Mouse (Mus musculus): ENCODE results near the gene Ist1. TPM values are rescaled to one million over a fixed set of nuclear protein-coding genes. Genes with fewer than 3 reads are reported as not detected.

The Ist1 gene
- total RNA-seq, 2 experiments from 2014 or later, result 71.9 to 78.1 TPM

- no peak for DNase-seq
Measured at GRCm38 (mm10) chr8:109682120-109682519, 10.9 kb downstream of the Ist1 start.

GRCm38 (mm10) chr8:109681535-109681934 is 11.5 kb downstream of the Ist1 start:
- DNase-seq, result no peak

- no peak for DNase-seq
Measured at GRCm38 (mm10) chr8:109675896-109676643, 17.0 kb downstream of the Ist1 start.

- DNase-seq, result no peak
Measured at GRCm38 (mm10) chr8:109673596-109673995, 19.5 kb downstream of the Ist1 start.

GRCm38 (mm10) chr8:109672656-109673055 is 20.4 kb downstream of the Ist1 start:
- DNase-seq, result no peak

GRCm38 (mm10) chr8:109666616-109667015 is 26.4 kb downstream of the Ist1 start:
- no peak for DNase-seq

- DNase-seq, result no peak
Measured at GRCm38 (mm10) chr8:109662328-109662727, 30.7 kb downstream of the Ist1 start.

- DNase-seq, result no peak
Measured at GRCm38 (mm10) chr8:109656860-109657259, 36.2 kb downstream of the Ist1 start.

- DNase-seq, result no peak
Measured at GRCm38 (mm10) chr8:109650801-109651200, 42.3 kb downstream of the Ist1 start.

- DNase-seq, result no peak
Measured at GRCm38 (mm10) chr8:109648469-109648868, 44.6 kb downstream of the Ist1 start.

GRCm38 (mm10) chr8:109647331-109647730 is 45.7 kb downstream of the Ist1 start:
- no peak for DNase-seq

- no peak for DNase-seq
Measured at GRCm38 (mm10) chr8:109641236-109641635, 51.8 kb downstream of the Ist1 start.

GRCm38 (mm10) chr8:109640410-109640809 is 52.6 kb downstream of the Ist1 start:
- no peak for DNase-seq

- DNase-seq, result no peak
Measured at GRCm38 (mm10) chr8:109638851-109639250, 54.2 kb downstream of the Ist1 start.

- DNase-seq, result no peak
Measured at GRCm38 (mm10) chr8:109635146-109635545, 57.9 kb downstream of the Ist1 start.

- DNase-seq, result no peak
Measured at GRCm38 (mm10) chr8:109632498-109632897, 60.6 kb downstream of the Ist1 start.

- DNase-seq, result no peak
Measured at GRCm38 (mm10) chr8:109628638-109629037, 64.4 kb downstream of the Ist1 start.

Other genes starting within 250 kb of the Ist1 start
- gene Pmfbp1, start 199.2 kb downstream of the Ist1 start, total RNA-seq (2021), result not detected
- gene Dhx38, start 127.4 kb downstream of the Ist1 start, total RNA-seq (2021), result 10 to 100 TPM; 21.7 to 23.7 TPM
- 10 to 100 TPM; 10.5 to 11.8 TPM for gene Txnl4b, start 127.4 kb downstream of the Ist1 start, total RNA-seq (2021)
- 100 to 1,000 TPM; 313 to 788 TPM for gene Hp, start 114.1 kb downstream of the Ist1 start, total RNA-seq (2021)
- 10 to 100 TPM; 24.8 to 28.2 TPM for gene Dhodh, start 84.6 kb downstream of the Ist1 start, total RNA-seq (2021)
- gene Pkd1l3, start 78.7 kb downstream of the Ist1 start, total RNA-seq (2021), result under 1 TPM; 0.15 to 0.21 TPM
- gene Zfp821, start 12.3 kb upstream of the Ist1 start, total RNA-seq (2021), result 10 to 100 TPM; 12.0 to 14.7 TPM
- gene Atxn1l, start 44.5 kb upstream of the Ist1 start, total RNA-seq (2021), result 10 to 100 TPM; 43.1 to 44.7 TPM
- gene Ap1g1, start 85.3 kb upstream of the Ist1 start, total RNA-seq (2021), result 10 to 100 TPM; 72.7 to 76.1 TPM
- gene Phlpp2, start 175.3 kb upstream of the Ist1 start, total RNA-seq (2021), result 10 to 100 TPM in 1 of 2 experiments, 1 to 10 TPM in 1; 8.0 to 11.4 TPM